Mouse (Mus musculus) neural tube, embryonic 14.5 days (tissue): ENCODE measurements around the gene Gm10277. TPM values are rescaled to one million over a fixed set of nuclear protein-coding genes. Genes with fewer than 3 reads are reported as not detected.

Source experiments
- ATAC-seq: fragments of 200-750 bp; cut with Nextera tagmentation; 2 replicates; pipeline ENCODE4 v1.8.0; 2017; ENCODE audit warnings: low read depth, mild to moderate bottlenecking, moderate TSS enrichment, moderate library complexity
- H3K27ac ChIP-seq: fragments of 300-500 bp; sonication (generic); 2 replicates; pipeline ENCODE4 v1.5.1; 2014; ENCODE audit warnings: low read depth, mild to moderate bottlenecking, control low read depth, low read length, moderate library complexity, mixed read lengths
- H3K27me3 ChIP-seq: fragments of 300-500 bp; sonication (generic); 2 replicates; pipeline ENCODE4 v1.6.1; 2014; ENCODE audit warnings: low read length; ENCODE audit not compliant: control insufficient read depth, insufficient read depth
- H3K36me3 ChIP-seq: fragments of 300-500 bp; sonication (generic); 2 replicates; pipeline ENCODE4 v1.6.1; 2014; ENCODE audit warnings: low read length, mixed read lengths; ENCODE audit not compliant: control insufficient read depth, insufficient read depth
- H3K4me1 ChIP-seq: fragments of 300-500 bp; sonication (generic); 2 replicates; pipeline ENCODE4 v1.6.1; 2014; ENCODE audit warnings: low read length; ENCODE audit not compliant: control insufficient read depth, insufficient read depth
- H3K4me2 ChIP-seq: fragments of 300-500 bp; sonication (generic); 2 replicates; pipeline ENCODE4 v1.6.1; 2014; ENCODE audit warnings: mild to moderate bottlenecking, low read depth, low read length, control low read depth
- H3K4me3 ChIP-seq: fragments of 300-500 bp; sonication (generic); 2 replicates; pipeline ENCODE4 v1.5.1; 2014; ENCODE audit warnings: low read depth, low read length, control low read depth, mixed read lengths
- H3K9ac ChIP-seq: fragments of 300-500 bp; sonication (generic); replicated peaks from 2 replicates; pipeline ENCODE4 v1.6.1; 2014; ENCODE audit warnings: low read depth, mild to moderate bottlenecking, control low read depth, low read length, mixed read lengths
- H3K9me3 ChIP-seq: fragments of 300-500 bp; sonication (generic); 2 replicates; pipeline ENCODE4 v1.6.1; 2016; ENCODE audit warnings: low read length; ENCODE audit not compliant: control insufficient read depth
- WGBS: fragments of 180-500 bp; shearing (Covaris S2); extraction: QIAGEN DNeasy Blood & Tissue Kit; methylation state at CpG from one replicate; pipeline ENCODE4 v1.1.7; 2014; 5-methylcytosine and 5-hydroxymethylcytosine counted together
- polyA plus RNA-seq: library from polyadenylated mRNA; unstranded; fragments of >200 nt; fragmentation: Nextera tagmentation; extraction: Ambion mirVana; gene quantifications from 2 replicates; pipeline ENCODE4 v1.2.1, GENCODE M21; 2014

The Gm10277 gene
- polyA plus RNA-seq: 2.1 and 2.4 TPM in 2 replicates

DNA sequence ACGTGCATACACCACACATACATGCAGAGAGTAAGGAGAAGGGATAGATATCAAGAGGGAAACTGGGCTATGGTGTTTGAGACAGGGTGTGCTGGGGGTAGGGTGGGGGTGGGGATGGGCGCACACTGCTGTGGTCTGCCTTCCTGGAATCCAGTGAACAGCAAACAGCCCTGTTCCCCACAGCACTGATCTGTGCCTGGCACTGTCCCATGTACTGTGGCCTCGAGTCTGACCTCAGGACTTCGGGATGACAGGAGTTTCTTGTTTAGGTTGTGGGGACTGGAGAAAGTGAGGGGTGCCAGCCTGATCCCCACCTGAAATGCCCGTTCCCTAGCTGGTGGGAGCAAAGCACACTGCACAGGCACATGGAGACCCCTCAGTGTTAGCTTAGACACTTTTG, at the start of gene Gm10277:
TSS of gene Gm10277 (minus strand) at position 41 of the 400 bp plus-strand sequence.
- H3K27ac ChIP-seq: no peak within 1 kb of the TSS
- no peaks in the 10 kb centered on the region for H3K27me3 ChIP-seq
- peaks cover 54% of the 10 kb centered on the region for H3K4me1 ChIP-seq
- H3K9ac ChIP-seq: no peak within 1 kb of the TSS
- no peaks in the 10 kb centered on the region for H3K9me3 ChIP-seq
- WGBS: 86% methylated on average over 5 of the region's 5 CpGs
- no peak for ATAC-seq
- H3K36me3 ChIP-seq: no peaks in the 10 kb centered on the region
- no peak within 1 kb of the TSS for H3K4me2 ChIP-seq
- H3K4me3 ChIP-seq: no peak within 1 kb of the TSS

DNA sequence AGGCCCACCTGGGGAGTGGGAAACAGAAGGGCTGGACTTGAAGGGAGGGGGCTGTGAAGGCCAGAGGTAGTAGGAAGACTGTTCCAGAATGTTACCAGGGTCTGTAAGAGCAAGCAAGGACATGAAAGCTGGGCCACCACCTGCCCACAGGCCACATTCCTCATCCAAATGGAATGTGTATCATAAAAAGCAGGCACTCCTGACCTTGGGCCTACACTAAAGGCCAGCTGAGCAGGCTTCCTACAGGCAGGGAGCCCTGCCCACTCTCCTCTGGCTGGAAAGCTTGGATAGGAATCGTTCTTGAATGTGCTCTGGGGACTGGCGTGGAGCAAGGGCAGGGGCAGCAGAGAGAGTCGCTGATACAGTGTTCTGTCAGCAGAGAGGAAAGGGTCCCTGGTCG, 49.2 kb upstream of the Gm10277 start:
- Histone ChIP-seq H3K27me3 (no peaks in the 10 kb centered on the region), H3K9ac (no peak overlapping the region), H3K36me3 (peaks cover 25% of the 10 kb centered on the region; the same call in 1 of the 2 replicates), H3K9me3 (no peaks in the 10 kb centered on the region), H3K4me3 (no peak overlapping the region), H3K4me1 (peaks cover 9% of the 10 kb centered on the region), H3K4me2 (no peak overlapping the region), H3K27ac (peak overlapping the region; percentile 34; the same call in 1 of the 2 replicates)
- no peak for ATAC-seq
- 76% methylated on average over 4 of the region's 4 CpGs for WGBS

DNA sequence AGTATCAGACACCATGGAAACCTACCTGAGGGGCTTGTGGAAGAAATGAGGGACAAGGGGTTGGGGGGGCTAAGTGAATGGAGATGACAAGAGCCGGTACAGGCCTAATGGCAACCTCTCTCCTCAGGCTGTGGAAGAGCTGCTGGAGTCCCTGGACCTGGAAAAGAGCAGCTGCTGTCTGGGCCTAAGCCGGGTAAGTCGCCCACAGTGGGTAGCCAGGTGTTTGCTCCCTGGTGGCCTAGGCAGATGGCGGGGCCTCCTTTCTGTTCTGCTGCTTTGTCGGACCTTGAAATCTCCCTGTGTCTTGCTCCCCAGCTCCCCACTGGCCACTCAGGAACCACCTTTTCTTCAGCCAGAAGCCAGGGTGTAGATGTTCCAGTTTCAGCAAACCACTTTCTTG, 48.7 kb upstream of the Gm10277 start:
- no peak overlapping the region for H3K27ac ChIP-seq
- H3K9me3 ChIP-seq: no peaks in the 10 kb centered on the region
- H3K36me3 ChIP-seq: peaks cover 23% of the 10 kb centered on the region; the same call in 1 of the 2 replicates
- H3K4me3 ChIP-seq: no peak overlapping the region
- no peak for ATAC-seq
- H3K27me3 ChIP-seq: no peaks in the 10 kb centered on the region
- 68% methylated on average over 5 of the region's 5 CpGs for WGBS
- no peak overlapping the region for H3K9ac ChIP-seq
- peaks cover 7% of the 10 kb centered on the region for H3K4me1 ChIP-seq
- no peak overlapping the region for H3K4me2 ChIP-seq

DNA sequence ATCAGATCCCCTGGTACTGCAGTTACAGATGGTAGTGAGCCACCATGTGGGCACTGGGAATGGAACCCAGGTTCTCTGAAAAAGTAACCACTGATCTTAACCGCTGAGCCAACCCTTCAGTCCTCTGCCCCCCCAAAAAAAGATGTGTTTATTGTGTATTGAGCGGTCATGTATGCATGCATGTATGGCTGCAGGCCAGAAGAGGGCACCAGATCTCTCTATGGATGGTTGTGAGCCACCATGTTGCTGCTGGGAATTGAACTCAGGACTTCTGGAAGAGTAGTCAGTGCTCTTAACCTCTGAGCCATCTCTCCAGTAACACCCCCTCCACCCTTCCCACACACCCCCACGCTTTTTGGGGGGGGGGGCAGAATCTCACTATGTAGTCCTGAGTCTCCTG, 47.6 kb upstream of the Gm10277 start:
- no peak overlapping the region for H3K4me2 ChIP-seq
- no peak overlapping the region for H3K9ac ChIP-seq
- H3K9me3 ChIP-seq: no peaks in the 10 kb centered on the region
- H3K27ac ChIP-seq: no peak overlapping the region
- peaks cover 4% of the 10 kb centered on the region; the same call in 1 of the 2 replicates for H3K4me1 ChIP-seq
- H3K4me3 ChIP-seq: no peak overlapping the region
- no peak for ATAC-seq
- 77% methylated on average over 3 of the region's 3 CpGs for WGBS
- no peaks in the 10 kb centered on the region for H3K27me3 ChIP-seq
- H3K36me3 ChIP-seq: peaks cover 23% of the 10 kb centered on the region; the same call in 1 of the 2 replicates

DNA sequence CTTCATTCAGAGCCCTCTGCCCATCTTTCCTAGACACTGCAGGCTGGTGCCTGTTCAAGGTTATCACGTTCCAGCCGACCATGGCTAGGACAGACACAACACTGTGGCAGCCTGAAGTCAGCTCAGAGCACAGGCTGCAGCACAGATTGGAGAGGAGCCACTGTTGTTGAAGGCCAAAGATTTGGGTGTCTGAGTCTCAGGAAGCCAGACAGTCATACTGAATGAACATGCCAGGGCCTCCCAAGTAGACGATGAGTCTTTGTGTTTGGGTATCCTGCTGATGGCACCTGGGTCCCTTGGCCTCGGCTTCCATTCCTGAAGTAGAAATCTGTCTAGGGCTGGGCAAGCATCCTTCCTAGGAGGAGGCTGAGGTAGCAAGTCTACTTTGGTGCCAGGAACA, 45.0 kb upstream of the Gm10277 start:
- Histone ChIP-seq H3K4me3 (no peak overlapping the region), H3K9me3 (no peaks in the 10 kb centered on the region), H3K27me3 (no peaks in the 10 kb centered on the region), H3K4me2 (no peak overlapping the region), H3K9ac (no peak overlapping the region), H3K36me3 (peaks cover 34% of the 10 kb centered on the region), H3K4me1 (peaks cover 5% of the 10 kb centered on the region; the same call in 1 of the 2 replicates), H3K27ac (no peak overlapping the region)
- WGBS: 93% methylated on average over 4 of the region's 4 CpGs
- no peak for ATAC-seq

DNA sequence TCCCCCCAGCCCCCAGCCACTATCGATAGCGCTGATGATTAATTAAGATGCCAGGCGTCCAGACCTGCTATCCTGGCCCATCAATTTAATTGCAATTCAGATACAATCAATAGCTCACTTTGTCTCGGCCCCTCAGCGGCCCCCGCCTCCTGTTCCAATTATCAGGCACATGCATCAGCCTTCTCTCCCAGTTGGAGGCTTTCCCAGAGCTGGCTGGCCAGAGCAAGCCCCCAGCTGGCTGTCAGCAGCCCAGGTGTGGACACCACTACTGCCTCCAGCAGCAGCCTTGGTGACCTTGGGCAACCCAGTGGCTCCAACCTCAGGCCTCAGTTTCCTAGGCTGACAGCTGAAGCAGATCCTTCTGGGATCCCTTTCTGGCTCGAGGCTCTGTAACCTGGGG, 43.3 kb upstream of the Gm10277 start:
- Histone ChIP-seq H3K36me3 (peaks cover 26% of the 10 kb centered on the region), H3K9ac (no peak overlapping the region), H3K4me1 (peaks cover 12% of the 10 kb centered on the region; the same call in 1 of the 2 replicates), H3K9me3 (no peaks in the 10 kb centered on the region), H3K27me3 (no peaks in the 10 kb centered on the region), H3K27ac (0 out of 2 replicates have a peak overlapping the region, but pooled peaks have one; percentile 16), H3K4me2 (no peak overlapping the region), H3K4me3 (no peak overlapping the region)
- ATAC-seq: no peak
- 32% methylated on average over 7 of the region's 7 CpGs for WGBS

DNA sequence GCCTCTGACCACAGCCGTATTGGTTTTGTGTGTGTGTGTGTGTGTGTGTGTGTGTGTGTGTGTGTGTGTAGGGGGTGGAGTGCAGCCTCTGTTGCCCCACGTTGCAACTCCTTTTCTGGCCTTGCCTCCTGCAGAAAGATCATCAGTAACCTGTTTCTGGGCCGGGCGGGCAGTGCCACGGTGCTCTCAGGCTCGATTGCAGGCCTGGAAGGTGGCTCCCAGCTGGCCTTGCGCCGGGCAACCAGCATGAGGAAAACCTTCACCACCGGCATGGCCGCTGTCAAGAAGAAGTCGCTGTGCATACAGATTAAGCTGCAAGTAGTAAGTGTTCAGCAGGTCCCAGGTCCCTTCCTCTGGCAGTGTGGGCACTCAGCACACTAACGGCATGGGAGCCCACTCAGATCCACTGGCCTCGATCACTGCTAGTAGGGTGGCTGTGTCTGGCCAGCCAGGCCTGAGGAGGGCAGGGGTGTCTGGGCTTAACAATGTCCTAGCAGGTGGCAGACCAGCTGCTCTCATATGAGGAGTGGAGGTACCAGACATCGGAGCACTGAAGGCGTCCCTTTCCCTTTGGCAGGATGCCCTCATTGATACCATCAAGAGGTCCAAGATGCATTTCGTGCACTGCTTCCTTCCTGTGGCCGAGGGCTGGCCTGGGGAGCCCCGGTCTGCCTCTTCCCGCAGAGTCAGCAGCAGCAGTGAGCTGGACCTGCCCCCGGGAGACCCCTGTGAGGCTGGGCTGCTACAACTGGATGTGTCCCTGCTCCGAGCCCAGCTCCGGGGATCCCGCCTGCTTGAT, 41.7 kb upstream of the Gm10277 start:
- ATAC-seq: no peak
- no peak overlapping the region for H3K4me2 ChIP-seq
- no peaks in the 10 kb centered on the region for H3K9me3 ChIP-seq
- peaks cover 35% of the 10 kb centered on the region for H3K36me3 ChIP-seq
- peaks cover 3% of the 10 kb centered on the region; the same call in 1 of the 2 replicates for H3K27me3 ChIP-seq
- 74% methylated on average over 23 of the region's 23 CpGs for WGBS
- H3K4me3 ChIP-seq: no peak overlapping the region
- H3K4me1 ChIP-seq: peaks cover 17% of the 10 kb centered on the region; the same call in 1 of the 2 replicates
- no peak overlapping the region for H3K27ac ChIP-seq
- H3K9ac ChIP-seq: no peak overlapping the region

DNA sequence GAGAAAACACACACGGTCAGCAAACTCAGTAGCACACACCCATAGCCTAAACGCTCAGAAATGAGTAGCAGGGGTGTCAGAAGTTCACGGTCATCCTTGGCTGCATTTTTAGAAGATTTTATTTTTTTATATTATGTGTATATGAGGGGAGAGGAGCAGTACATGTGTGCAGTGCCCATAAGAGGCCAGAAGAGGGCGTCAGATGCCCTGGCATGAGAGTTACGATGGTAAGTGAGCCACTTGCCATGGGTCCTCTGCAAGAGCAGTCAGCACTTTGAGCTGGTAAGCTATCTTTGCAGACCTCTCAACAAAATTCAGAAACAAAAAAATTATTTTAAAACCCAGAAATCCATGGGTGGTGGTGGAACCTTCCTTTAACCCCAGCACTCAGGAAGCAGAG, 40.6 kb upstream of the Gm10277 start:
- no peak for ATAC-seq
- H3K9me3 ChIP-seq: no peaks in the 10 kb centered on the region
- no peak overlapping the region for H3K9ac ChIP-seq
- H3K4me2 ChIP-seq: no peak overlapping the region
- WGBS: 90% methylated on average over 5 of the region's 5 CpGs
- H3K27me3 ChIP-seq: peaks cover 3% of the 10 kb centered on the region; the same call in 1 of the 2 replicates
- H3K27ac ChIP-seq: no peak overlapping the region
- peaks cover 17% of the 10 kb centered on the region; the same call in 1 of the 2 replicates for H3K4me1 ChIP-seq
- peaks cover 46% of the 10 kb centered on the region for H3K36me3 ChIP-seq
- H3K4me3 ChIP-seq: no peak overlapping the region
